Mouse (Mus musculus) midbrain, postnatal 0 days (tissue): ENCODE measurements around the gene Cyp4a32. TPM values are rescaled to one million over a fixed set of nuclear protein-coding genes. Genes with fewer than 3 reads are reported as not detected.

Experiments used
- ATAC-seq: fragments of 200-750 bp; cut with Nextera tagmentation; 2 replicates; pipeline ENCODE4 v1.8.0; 2017; ENCODE audit warnings: moderate number of reproducible peaks, mild to moderate bottlenecking, moderate TSS enrichment, moderate library complexity; ENCODE audit not compliant: low FRiP score
- DNase-seq: peaks from one replicate; pipeline ENCODE4 v3.0.0-alpha.2; 2015; ENCODE audit warnings: low spot score
- H3K27ac ChIP-seq: fragments of 300-500 bp; sonication (generic); 2 replicates; pipeline ENCODE4 v1.5.1; 2014; ENCODE audit warnings: low read depth, mild to moderate bottlenecking, low read length, mixed read lengths
- H3K27me3 ChIP-seq: fragments of 300-500 bp; sonication (generic); 2 replicates; pipeline ENCODE4 v1.6.1; 2014; ENCODE audit warnings: low read length, control low read depth, mixed read lengths; ENCODE audit not compliant: insufficient read depth
- H3K36me3 ChIP-seq: fragments of 300-500 bp; sonication (generic); 2 replicates; pipeline ENCODE4 v1.6.1; 2014; ENCODE audit warnings: low read length, control low read depth, mixed read lengths; ENCODE audit not compliant: insufficient read depth
- H3K4me1 ChIP-seq: fragments of 300-500 bp; sonication (generic); 2 replicates; pipeline ENCODE4 v1.6.1; 2014; ENCODE audit warnings: mild to moderate bottlenecking, control low read depth, antibody characterized with exemption, low read length, mixed read lengths; ENCODE audit not compliant: insufficient read depth
- H3K4me2 ChIP-seq: fragments of 300-500 bp; sonication (generic); 2 replicates; pipeline ENCODE4 v1.6.1; 2014; ENCODE audit warnings: low read depth, mild to moderate bottlenecking, low read length, mixed read lengths; ENCODE audit not compliant: poor library complexity, severe bottlenecking
- H3K4me3 ChIP-seq: fragments of 300-500 bp; sonication (generic); 2 replicates; pipeline ENCODE4 v1.5.1; 2014; ENCODE audit warnings: low read depth, mild to moderate bottlenecking, low read length, moderate library complexity
- H3K9ac ChIP-seq: fragments of 300-500 bp; sonication (generic); replicated peaks from 2 replicates; pipeline ENCODE4 v1.6.1; 2014; ENCODE audit warnings: mild to moderate bottlenecking, low read length, moderate library complexity, mixed read lengths; ENCODE audit not compliant: poor library complexity, severe bottlenecking
- H3K9me3 ChIP-seq: fragments of 300-500 bp; sonication (generic); 2 replicates; pipeline ENCODE4 v1.6.1; 2016; ENCODE audit warnings: low read length, control low read depth
- CTCF ChIP-seq: IDR thresholded peaks from 2 replicates; pipeline ENCODE4 v1.5.1; 2016; ENCODE audit warnings: antibody characterized with exemption, mild to moderate bottlenecking
- WGBS: fragments of 180-500 bp; shearing (Covaris S2); extraction: QIAGEN DNeasy Blood & Tissue Kit; methylation state at CpG from one replicate; pipeline ENCODE4 v1.1.7; 2014; 5-methylcytosine and 5-hydroxymethylcytosine counted together
- polyA plus RNA-seq: library from polyadenylated mRNA; unstranded; fragments of >200 nt; fragmentation: Nextera tagmentation; extraction: Ambion mirVana; gene quantifications from 2 replicates; pipeline ENCODE4 v1.2.1, GENCODE M21; 2015
- total RNA-seq: library from RNA; depleted of rRNA; stranded (reverse); fragments of >200 nt; gene quantifications from 2 replicates; pipeline ENCODE4 v1.2.3, GENCODE M21; 2014; rRNA removed

The Cyp4a32 gene
- total and polyA plus RNA-seq, 2 experiments from 2014 or later: not detected

- peak overlapping the region; percentile 81 for H3K4me2 ChIP-seq
- TF ChIP-seq CTCF: no peak
- H3K36me3 ChIP-seq: no peaks in the 10 kb centered on the region
- H3K9ac ChIP-seq: peak overlapping the region; percentile 63
- H3K27me3 ChIP-seq: no peaks in the 10 kb centered on the region
- H3K4me1 ChIP-seq: no peaks in the 10 kb centered on the region
- H3K4me3 ChIP-seq: peak overlapping the region; percentile 45
- no peaks in the 10 kb centered on the region for H3K9me3 ChIP-seq
- ATAC-seq (peak; percentile 91), DNase-seq (peak; percentile 37)
- WGBS: 4% methylated on average over 31 of the region's 34 CpGs
- no peak overlapping the region for H3K27ac ChIP-seq
Observed at GRCm38 (mm10) chr4:115657104-115657866, 56.5 kb downstream of the Cyp4a32 start.

- no peaks in the 10 kb centered on the region for H3K27me3 ChIP-seq
- peak overlapping the region; percentile 45; the same call in 1 of the 2 replicates for H3K4me3 ChIP-seq
- no peak for DNase-seq
- peak overlapping the region; percentile 81; the same call in 1 of the 2 replicates for H3K4me2 ChIP-seq
- no peak for TF ChIP-seq CTCF
- ATAC-seq: no peak
- H3K4me1 ChIP-seq: no peaks in the 10 kb centered on the region
- no peaks in the 10 kb centered on the region for H3K9me3 ChIP-seq
- no peak overlapping the region for H3K27ac ChIP-seq
- H3K36me3 ChIP-seq: no peaks in the 10 kb centered on the region
- H3K9ac ChIP-seq: no peak overlapping the region
Observed at GRCm38 (mm10) chr4:115657867-115658249, 57.1 kb downstream of the Cyp4a32 start.

GRCm38 (mm10) chr4:115659190-115659589 is 58.4 kb downstream of the Cyp4a32 start:
- H3K9ac ChIP-seq: no peak overlapping the region
- no peak overlapping the region for H3K27ac ChIP-seq
- H3K4me1 ChIP-seq: no peaks in the 10 kb centered on the region
- H3K36me3 ChIP-seq: no peaks in the 10 kb centered on the region
- no peak for ATAC-seq
- H3K4me2 ChIP-seq: no peak overlapping the region
- DNase-seq: no peak
- H3K27me3 ChIP-seq: no peaks in the 10 kb centered on the region
- no peak overlapping the region for H3K4me3 ChIP-seq
- TF ChIP-seq CTCF: no peak
- no peaks in the 10 kb centered on the region for H3K9me3 ChIP-seq

Other genes starting within 250 kb of the Cyp4a32 start
- 0.09 TPM in 1 of 2 replicates, not detected in the other for gene Cyp4a12b, start 189.3 kb upstream of the Cyp4a32 start, total RNA-seq
- gene Cyp4a12b, start 189.3 kb upstream of the Cyp4a32 start, polyA plus RNA-seq: not detected in 2 replicates
- not detected in 2 replicates for gene Cyp4a30b, start 148.4 kb upstream of the Cyp4a32 start, total RNA-seq
- not detected in 2 replicates for gene Cyp4a30b, start 148.4 kb upstream of the Cyp4a32 start, polyA plus RNA-seq
- not detected in 2 replicates for gene Cyp4a14, start 104.8 kb upstream of the Cyp4a32 start, total RNA-seq
- not detected in 2 replicates for gene Cyp4a14, start 104.8 kb upstream of the Cyp4a32 start, polyA plus RNA-seq
- not detected in 2 replicates for gene Cyp4a10, start 82.7 kb upstream of the Cyp4a32 start, total RNA-seq
- not detected in 2 replicates for gene Cyp4a10, start 82.7 kb upstream of the Cyp4a32 start, polyA plus RNA-seq
- not detected in 2 replicates for gene Cyp4a31, start 37.3 kb upstream of the Cyp4a32 start, total RNA-seq
- gene Cyp4a31, start 37.3 kb upstream of the Cyp4a32 start, polyA plus RNA-seq: not detected in 2 replicates
- gene Cyp4b1, start 46.8 kb downstream of the Cyp4a32 start, total RNA-seq: 1.9 and 4.0 TPM in 2 replicates
- 1.7 and 1.9 TPM in 2 replicates for gene Cyp4b1, start 46.8 kb downstream of the Cyp4a32 start, polyA plus RNA-seq
- gene Efcab14, start 136.8 kb downstream of the Cyp4a32 start, total RNA-seq: 16.7 and 17.2 TPM in 2 replicates
- gene Efcab14, start 136.8 kb downstream of the Cyp4a32 start, polyA plus RNA-seq: 13.2 and 16.2 TPM in 2 replicates
- gene Tex38, start 180.0 kb downstream of the Cyp4a32 start, total RNA-seq: 0.49 and 1.2 TPM in 2 replicates
- gene Tex38, start 180.0 kb downstream of the Cyp4a32 start, polyA plus RNA-seq: 0.87 and 0.93 TPM in 2 replicates
- 25.9 and 40.0 TPM in 2 replicates for gene Atpaf1, start 183.8 kb downstream of the Cyp4a32 start, total RNA-seq
- gene Atpaf1, start 183.8 kb downstream of the Cyp4a32 start, polyA plus RNA-seq: 37.8 and 38.7 TPM in 2 replicates
- gene Mob3c, start 227.1 kb downstream of the Cyp4a32 start, total RNA-seq: 3.7 and 12.1 TPM in 2 replicates
- 2.8 and 3.1 TPM in 2 replicates for gene Mob3c, start 227.1 kb downstream of the Cyp4a32 start, polyA plus RNA-seq
- gene Mknk1, start 238.2 kb downstream of the Cyp4a32 start, total RNA-seq: 18.5 and 27.8 TPM in 2 replicates
- gene Mknk1, start 238.2 kb downstream of the Cyp4a32 start, polyA plus RNA-seq: 22.8 and 23.2 TPM in 2 replicates